Mouse (Mus musculus): Measurements from ENCODE around the gene Cebpg. TPM values are rescaled to one million over a fixed set of nuclear protein-coding genes. Genes with fewer than 3 reads are reported as not detected.
A peak's percentile ranks its signal among the peaks of the same experiment; 100 is the strongest.

The Cebpg gene
- polyA plus RNA-seq, 1 experiment from 2014 or later, result 48.4 TPM

GRCm38 (mm10) chr7:35055619-35056435, 546 bp downstream of the Cebpg start:
- H3K27ac ChIP-seq (ENCODE audit: low read length), result peak overlapping the region; percentile 82
- under 1% methylated on average over 58 of the region's 77 CpGs for WGBS
- H3K4me2 ChIP-seq (ENCODE audit: low read length), result peak overlapping the region; percentile 92
- peak overlapping the region; percentile 93 for H3K4me3 ChIP-seq (replicated peaks; ENCODE audit: low read length)
- H3K36me3 ChIP-seq (ENCODE audit: control insufficient read depth, insufficient read depth), result no peaks in the 10 kb centered on the region
- H3K4me1 ChIP-seq (replicated peaks; ENCODE audit: control insufficient read depth, insufficient read depth, low read length), result peaks cover 28% of the 10 kb centered on the region
- peak overlapping the region; percentile 95 for H3K9ac ChIP-seq (replicated peaks; ENCODE audit: low read depth, low read length)
- ATAC-seq, result peak; percentile 80
- no peaks in the 10 kb centered on the region for H3K9me3 ChIP-seq (ENCODE audit: control insufficient read depth, low read length)
- H3K27me3 ChIP-seq (replicated peaks; ENCODE audit: control insufficient read depth, insufficient read depth, low read length), result no peaks in the 10 kb centered on the region

- peak overlapping the region; percentile 13; the same call in 1 of the 2 replicates for H3K27ac ChIP-seq (ENCODE audit: low read length)
- H3K4me2 ChIP-seq (ENCODE audit: low read length), result peak overlapping the region; percentile 92
- no peaks in the 10 kb centered on the region for H3K27me3 ChIP-seq (replicated peaks; ENCODE audit: control insufficient read depth, insufficient read depth, low read length)
- peak overlapping the region; percentile 95 for H3K9ac ChIP-seq (replicated peaks; ENCODE audit: low read depth, low read length)
- ATAC-seq, result no peak
- H3K4me3 ChIP-seq (replicated peaks; ENCODE audit: low read length), result peak overlapping the region; percentile 93
- peaks cover 28% of the 10 kb centered on the region for H3K4me1 ChIP-seq (replicated peaks; ENCODE audit: control insufficient read depth, insufficient read depth, low read length)
- H3K36me3 ChIP-seq (ENCODE audit: control insufficient read depth, insufficient read depth), result peaks cover 3% of the 10 kb centered on the region; the same call in 1 of the 2 replicates
- WGBS, result 48% methylated on average over 2 of the region's 2 CpGs
- H3K9me3 ChIP-seq (ENCODE audit: control insufficient read depth, low read length), result no peaks in the 10 kb centered on the region
Measured at GRCm38 (mm10) chr7:35054977-35055618, 1.3 kb downstream of the Cebpg start.

GRCm38 (mm10) chr7:35054286-35054685, 2.1 kb downstream of the Cebpg start:
- Histone ChIP-seq H3K4me1 (replicated peaks; ENCODE audit: control insufficient read depth, insufficient read depth, low read length) (peaks cover 28% of the 10 kb centered on the region), H3K27me3 (replicated peaks; ENCODE audit: control insufficient read depth, insufficient read depth, low read length) (no peaks in the 10 kb centered on the region), H3K4me3 (replicated peaks; ENCODE audit: low read length) (no peak overlapping the region), H3K4me2 (ENCODE audit: low read length) (no peak overlapping the region), H3K9me3 (ENCODE audit: control insufficient read depth, low read length) (no peaks in the 10 kb centered on the region), H3K36me3 (ENCODE audit: control insufficient read depth, insufficient read depth) (peaks cover 3% of the 10 kb centered on the region; the same call in 1 of the 2 replicates), H3K27ac (ENCODE audit: low read length) (no peak overlapping the region), H3K9ac (replicated peaks; ENCODE audit: low read depth, low read length) (no peak overlapping the region)
- WGBS, result 79% methylated on average over 1 of the region's 1 CpGs
- ATAC-seq, result no peak

GRCm38 (mm10) chr7:35053161-35053560, 3.2 kb downstream of the Cebpg start:
- Histone ChIP-seq H3K4me1 (replicated peaks; ENCODE audit: control insufficient read depth, insufficient read depth, low read length) (peaks cover 28% of the 10 kb centered on the region), H3K27ac (ENCODE audit: low read length) (no peak overlapping the region), H3K9me3 (ENCODE audit: control insufficient read depth, low read length) (no peaks in the 10 kb centered on the region), H3K4me2 (ENCODE audit: low read length) (no peak overlapping the region), H3K27me3 (replicated peaks; ENCODE audit: control insufficient read depth, insufficient read depth, low read length) (no peaks in the 10 kb centered on the region), H3K9ac (replicated peaks; ENCODE audit: low read depth, low read length) (no peak overlapping the region), H3K36me3 (ENCODE audit: control insufficient read depth, insufficient read depth) (peaks cover 3% of the 10 kb centered on the region; the same call in 1 of the 2 replicates), H3K4me3 (replicated peaks; ENCODE audit: low read length) (no peak overlapping the region)
- no peak for ATAC-seq
- WGBS, result 63% methylated on average over 3 of the region's 3 CpGs

- Histone ChIP-seq H3K27me3 (replicated peaks; ENCODE audit: control insufficient read depth, insufficient read depth, low read length) (no peaks in the 10 kb centered on the region), H3K27ac (ENCODE audit: low read length) (no peak overlapping the region), H3K36me3 (ENCODE audit: control insufficient read depth, insufficient read depth) (peaks cover 11% of the 10 kb centered on the region), H3K4me2 (ENCODE audit: low read length) (no peak overlapping the region), H3K9ac (replicated peaks; ENCODE audit: low read depth, low read length) (no peak overlapping the region), H3K4me1 (replicated peaks; ENCODE audit: control insufficient read depth, insufficient read depth, low read length) (peaks cover 20% of the 10 kb centered on the region), H3K4me3 (replicated peaks; ENCODE audit: low read length) (no peak overlapping the region), H3K9me3 (ENCODE audit: control insufficient read depth, low read length) (no peaks in the 10 kb centered on the region)
- WGBS, result 77% methylated on average over 12 of the region's 12 CpGs
- ATAC-seq, result no peak
Measured at GRCm38 (mm10) chr7:35050540-35050939, 5.8 kb downstream of the Cebpg start.

GRCm38 (mm10) chr7:35046091-35046490, 10.3 kb downstream of the Cebpg start:
- 95% methylated on average over 4 of the region's 4 CpGs for WGBS

GRCm38 (mm10) chr7:35044719-35045118, 11.7 kb downstream of the Cebpg start:
- Histone ChIP-seq H3K36me3 (ENCODE audit: control insufficient read depth, insufficient read depth) (peaks cover 13% of the 10 kb centered on the region), H3K4me3 (replicated peaks; ENCODE audit: low read length) (no peak overlapping the region)

More at GRCm38 (mm10) chr7:35046091-35046490, 10.3 kb downstream of the Cebpg start:
- peaks cover 16% of the 10 kb centered on the region for H3K36me3 ChIP-seq (ENCODE audit: control insufficient read depth, insufficient read depth)
- H3K4me2 ChIP-seq (ENCODE audit: low read length), result no peak overlapping the region
- H3K9me3 ChIP-seq (ENCODE audit: control insufficient read depth, low read length), result no peaks in the 10 kb centered on the region
- no peaks in the 10 kb centered on the region for H3K4me1 ChIP-seq (replicated peaks; ENCODE audit: control insufficient read depth, insufficient read depth, low read length)
- H3K27me3 ChIP-seq (replicated peaks; ENCODE audit: control insufficient read depth, insufficient read depth, low read length), result no peaks in the 10 kb centered on the region
- no peak overlapping the region for H3K4me3 ChIP-seq (replicated peaks; ENCODE audit: low read length)
- H3K9ac ChIP-seq (replicated peaks; ENCODE audit: low read depth, low read length), result no peak overlapping the region
- ATAC-seq, result no peak
- no peak overlapping the region for H3K27ac ChIP-seq (ENCODE audit: low read length)

GRCm38 (mm10) chr7:35043266-35043817, 13.0 kb downstream of the Cebpg start:
- Histone ChIP-seq H3K4me1 (replicated peaks; ENCODE audit: control insufficient read depth, insufficient read depth, low read length) (no peaks in the 10 kb centered on the region), H3K4me3 (replicated peaks; ENCODE audit: low read length) (no peak overlapping the region), H3K36me3 (ENCODE audit: control insufficient read depth, insufficient read depth) (peaks cover 13% of the 10 kb centered on the region), H3K9me3 (ENCODE audit: control insufficient read depth, low read length) (no peaks in the 10 kb centered on the region), H3K27me3 (replicated peaks; ENCODE audit: control insufficient read depth, insufficient read depth, low read length) (no peaks in the 10 kb centered on the region), H3K27ac (ENCODE audit: low read length) (no peak overlapping the region), H3K9ac (replicated peaks; ENCODE audit: low read depth, low read length) (no peak overlapping the region), H3K4me2 (ENCODE audit: low read length) (no peak overlapping the region)
- WGBS, result 93% methylated on average over 10 of the region's 10 CpGs
- ATAC-seq, result no peak

More at GRCm38 (mm10) chr7:35044719-35045118, 11.7 kb downstream of the Cebpg start:
- Histone ChIP-seq H3K27ac (ENCODE audit: low read length) (no peak overlapping the region), H3K27me3 (replicated peaks; ENCODE audit: control insufficient read depth, insufficient read depth, low read length) (no peaks in the 10 kb centered on the region), H3K4me2 (ENCODE audit: low read length) (no peak overlapping the region), H3K9me3 (ENCODE audit: control insufficient read depth, low read length) (no peaks in the 10 kb centered on the region), H3K4me1 (replicated peaks; ENCODE audit: control insufficient read depth, insufficient read depth, low read length) (no peaks in the 10 kb centered on the region), H3K9ac (replicated peaks; ENCODE audit: low read depth, low read length) (no peak overlapping the region)
- 83% methylated on average over 2 of the region's 2 CpGs for WGBS
- no peak for ATAC-seq

GRCm38 (mm10) chr7:35042759-35043217, 13.6 kb downstream of the Cebpg start:
- no peak for ATAC-seq
- Histone ChIP-seq H3K27me3 (replicated peaks; ENCODE audit: control insufficient read depth, insufficient read depth, low read length) (no peaks in the 10 kb centered on the region), H3K27ac (ENCODE audit: low read length) (no peak overlapping the region), H3K9me3 (ENCODE audit: control insufficient read depth, low read length) (no peaks in the 10 kb centered on the region), H3K9ac (replicated peaks; ENCODE audit: low read depth, low read length) (no peak overlapping the region), H3K4me1 (replicated peaks; ENCODE audit: control insufficient read depth, insufficient read depth, low read length) (no peaks in the 10 kb centered on the region), H3K36me3 (ENCODE audit: control insufficient read depth, insufficient read depth) (peaks cover 13% of the 10 kb centered on the region), H3K4me2 (ENCODE audit: low read length) (no peak overlapping the region), H3K4me3 (replicated peaks; ENCODE audit: low read length) (no peak overlapping the region)
- 92% methylated on average over 5 of the region's 5 CpGs for WGBS

Data from forebrain, embryonic 16.5 days (tissue).